Mouse (Mus musculus) lung, embryonic 16.5 days (tissue): ENCODE measurements around the gene Pxdc1. TPM values are rescaled to one million over a fixed set of nuclear protein-coding genes. Genes with fewer than 3 reads are reported as not detected.

Experiments used
- ATAC-seq: fragments of 200-750 bp; cut with Nextera tagmentation; 2 replicates; pipeline ENCODE4 v1.8.0; 2017; ENCODE audit warnings: low read depth, mild to moderate bottlenecking, moderate library complexity
- H3K27ac ChIP-seq: fragments of 300-500 bp; sonication (generic); 2 replicates; pipeline ENCODE4 v1.5.1; 2014; ENCODE audit warnings: mild to moderate bottlenecking, control low read depth, low read length
- H3K27me3 ChIP-seq: fragments of 300-500 bp; sonication (generic); 2 replicates; pipeline ENCODE4 v1.6.1; 2014; ENCODE audit warnings: low read depth, low read length, mixed read lengths; ENCODE audit not compliant: control insufficient read depth, insufficient read depth
- H3K36me3 ChIP-seq: fragments of 300-500 bp; sonication (generic); 2 replicates; pipeline ENCODE4 v1.6.1; 2014; ENCODE audit warnings: low read length; ENCODE audit not compliant: control insufficient read depth, insufficient read depth
- H3K4me1 ChIP-seq: fragments of 300-500 bp; sonication (generic); replicated peaks from 2 replicates; pipeline ENCODE4 v1.6.1; 2014; ENCODE audit warnings: low read length, mixed read lengths; ENCODE audit not compliant: control insufficient read depth, insufficient read depth
- H3K4me2 ChIP-seq: fragments of 300-500 bp; sonication (generic); 2 replicates; pipeline ENCODE4 v1.6.1; 2014; ENCODE audit warnings: low read depth, low read length, control low read depth
- H3K4me3 ChIP-seq: fragments of 300-500 bp; sonication (generic); 2 replicates; pipeline ENCODE4 v1.5.1; 2014; ENCODE audit warnings: mild to moderate bottlenecking, low read length, control low read depth
- H3K9ac ChIP-seq: fragments of 300-500 bp; sonication (generic); 2 replicates; pipeline ENCODE4 v1.6.1; 2014; ENCODE audit warnings: low read length, control low read depth
- H3K9me3 ChIP-seq: fragments of 300-500 bp; sonication (generic); 2 replicates; pipeline ENCODE4 v1.6.1; 2016; ENCODE audit warnings: low read length; ENCODE audit not compliant: control insufficient read depth
- WGBS: fragments of 180-500 bp; shearing (Covaris S2); extraction: QIAGEN DNeasy Blood & Tissue Kit; methylation state at CpG from one replicate; pipeline ENCODE4 v1.1.7; 2014; 5-methylcytosine and 5-hydroxymethylcytosine counted together
- polyA plus RNA-seq: library from polyadenylated mRNA; unstranded; fragments of >200 nt; fragmentation: Nextera tagmentation; extraction: Ambion mirVana; gene quantifications from 2 replicates; pipeline ENCODE4 v1.2.1, GENCODE M21; 2015

The Pxdc1 gene
- polyA plus RNA-seq, 1 experiment from 2014 or later: 6.2 TPM

- no peaks in the 10 kb centered on the region for H3K36me3 ChIP-seq
- no peaks in the 10 kb centered on the region for H3K9me3 ChIP-seq
- H3K27me3 ChIP-seq: no peaks in the 10 kb centered on the region
- no peak overlapping the region for H3K9ac ChIP-seq
- no peaks in the 10 kb centered on the region for H3K4me1 ChIP-seq
- 58% methylated on average over 2 of the region's 2 CpGs for whole genome bisulfite sequencing
- H3K27ac ChIP-seq: no peak overlapping the region
- H3K4me3 ChIP-seq: no peak overlapping the region
- no peak overlapping the region for H3K4me2 ChIP-seq
- ATAC-seq: peak; percentile 34; the same call in 1 of the 2 replicates
Observed at GRCm38 (mm10) chr13:34612402-34612801, 40.9 kb downstream of the Pxdc1 start.

GRCm38 (mm10) chr13:34609711-34610110 is 43.6 kb downstream of the Pxdc1 start:
- H3K36me3 ChIP-seq: no peaks in the 10 kb centered on the region
- WGBS: 61% methylated on average over 1 of the region's 1 CpGs
- ATAC-seq: no peak
- H3K9me3 ChIP-seq: no peaks in the 10 kb centered on the region
- H3K4me3 ChIP-seq: no peak overlapping the region
- no peaks in the 10 kb centered on the region for H3K27me3 ChIP-seq
- no peak overlapping the region for H3K9ac ChIP-seq
- no peaks in the 10 kb centered on the region for H3K4me1 ChIP-seq
- no peak overlapping the region for H3K27ac ChIP-seq
- no peak overlapping the region for H3K4me2 ChIP-seq

GRCm38 (mm10) chr13:34607079-34607478 is 46.2 kb downstream of the Pxdc1 start:
- WGBS: 61% methylated on average over 2 of the region's 2 CpGs

GRCm38 (mm10) chr13:34605884-34606283 is 47.4 kb downstream of the Pxdc1 start:
- H3K4me1 ChIP-seq: no peaks in the 10 kb centered on the region
- WGBS: 77% methylated on average over 3 of the region's 3 CpGs
- H3K36me3 ChIP-seq: no peaks in the 10 kb centered on the region
- no peak overlapping the region for H3K27ac ChIP-seq
- H3K4me2 ChIP-seq: no peak overlapping the region
- H3K9me3 ChIP-seq: no peaks in the 10 kb centered on the region
- H3K4me3 ChIP-seq: no peak overlapping the region
- no peak overlapping the region for H3K9ac ChIP-seq
- no peak for ATAC-seq
- no peaks in the 10 kb centered on the region for H3K27me3 ChIP-seq

More at GRCm38 (mm10) chr13:34607079-34607478, 46.2 kb downstream of the Pxdc1 start:
- Histone ChIP-seq H3K4me3 (no peak overlapping the region), H3K9me3 (no peaks in the 10 kb centered on the region), H3K27me3 (no peaks in the 10 kb centered on the region), H3K27ac (no peak overlapping the region), H3K4me1 (no peaks in the 10 kb centered on the region), H3K4me2 (no peak overlapping the region), H3K9ac (no peak overlapping the region), H3K36me3 (no peaks in the 10 kb centered on the region)
- ATAC-seq: no peak

GRCm38 (mm10) chr13:34605206-34605605 is 48.1 kb downstream of the Pxdc1 start:
- 63% methylated on average over 5 of the region's 5 CpGs for WGBS
- H3K27me3 ChIP-seq: no peaks in the 10 kb centered on the region
- ATAC-seq: no peak
- no peaks in the 10 kb centered on the region for H3K9me3 ChIP-seq
- no peak overlapping the region for H3K9ac ChIP-seq
- no peaks in the 10 kb centered on the region for H3K4me1 ChIP-seq
- H3K4me2 ChIP-seq: no peak overlapping the region
- H3K27ac ChIP-seq: no peak overlapping the region
- H3K4me3 ChIP-seq: no peak overlapping the region
- no peaks in the 10 kb centered on the region for H3K36me3 ChIP-seq

- Histone ChIP-seq H3K9ac (no peak overlapping the region), H3K4me2 (no peak overlapping the region), H3K4me1 (no peaks in the 10 kb centered on the region), H3K27me3 (no peaks in the 10 kb centered on the region), H3K36me3 (no peaks in the 10 kb centered on the region), H3K4me3 (no peak overlapping the region), H3K9me3 (no peaks in the 10 kb centered on the region), H3K27ac (no peak overlapping the region)
- peak; percentile 54; the same call in 1 of the 2 replicates for ATAC-seq
- WGBS: 76% methylated on average over 1 of the region's 1 CpGs
Observed at GRCm38 (mm10) chr13:34604406-34604805, 48.9 kb downstream of the Pxdc1 start.

- H3K27ac ChIP-seq: no peak overlapping the region
- WGBS: 12% methylated on average over 2 of the region's 2 CpGs
- H3K9me3 ChIP-seq: no peaks in the 10 kb centered on the region
- no peaks in the 10 kb centered on the region for H3K36me3 ChIP-seq
- H3K4me3 ChIP-seq: no peak overlapping the region
- H3K9ac ChIP-seq: no peak overlapping the region
- no peak overlapping the region for H3K4me2 ChIP-seq
- H3K27me3 ChIP-seq: no peaks in the 10 kb centered on the region
- H3K4me1 ChIP-seq: no peaks in the 10 kb centered on the region
- peak; percentile 67 for ATAC-seq
Observed at GRCm38 (mm10) chr13:34602757-34603156, 50.5 kb downstream of the Pxdc1 start.

GRCm38 (mm10) chr13:34596797-34597196 is 56.5 kb downstream of the Pxdc1 start:
- Histone ChIP-seq H3K9me3 (no peaks in the 10 kb centered on the region), H3K27ac (no peak overlapping the region), H3K27me3 (no peaks in the 10 kb centered on the region), H3K9ac (no peak overlapping the region), H3K4me1 (no peaks in the 10 kb centered on the region), H3K4me3 (no peak overlapping the region), H3K4me2 (no peak overlapping the region), H3K36me3 (no peaks in the 10 kb centered on the region)
- ATAC-seq: no peak
